Mouse (Mus musculus): ENCODE results near the gene Ccser1. TPM values are rescaled to one million over a fixed set of nuclear protein-coding genes. Genes with fewer than 3 reads are reported as not detected.
"Not testable (repeated sequence)": the region's sequence is repeated elsewhere in the genome, so short reads cannot be mapped to it uniquely, and the experiment has no call there.

Gene Ccser1
- polyA plus RNA-seq, 1 experiment from 2014 or later, result 4.5 TPM

- H3K27me3 ChIP-seq (ENCODE audit: control insufficient read depth, insufficient read depth, low read length), result no peaks in the 10 kb centered on the region
- no peaks in the 10 kb centered on the region for H3K9me3 ChIP-seq (replicated peaks; ENCODE audit: control insufficient read depth, low read length)
- no peaks in the 10 kb centered on the region for H3K36me3 ChIP-seq (ENCODE audit: control insufficient read depth, insufficient read depth, low read length)
- H3K4me3 ChIP-seq (replicated peaks; ENCODE audit: low read length), result no peak overlapping the region
- no peak overlapping the region for H3K9ac ChIP-seq (ENCODE audit: low read length)
- WGBS, result 25% methylated on average over 2 of the region's 2 CpGs
- H3K4me1 ChIP-seq (ENCODE audit: control insufficient read depth, insufficient read depth, low read length), result no peaks in the 10 kb centered on the region
- no peak overlapping the region for H3K4me2 ChIP-seq (ENCODE audit: low read depth, low read length)
- ATAC-seq (ENCODE audit: insufficient read depth, low FRiP score), result no peak
- H3K27ac ChIP-seq (ENCODE audit: low read length), result no peak overlapping the region
These were observed 798.3 kb downstream of the Ccser1 start for GRCm38 (mm10) chr6:61978379-61978778.

GRCm38 (mm10) chr6:62014374-62014773 is 834.2 kb downstream of the Ccser1 start:
- H3K4me1 ChIP-seq (ENCODE audit: control insufficient read depth, insufficient read depth, low read length), result no peaks in the 10 kb centered on the region
- H3K9ac ChIP-seq (ENCODE audit: low read length), result no peak overlapping the region
- H3K27ac ChIP-seq (ENCODE audit: low read length), result no peak overlapping the region
- H3K4me3 ChIP-seq (replicated peaks; ENCODE audit: low read length), result no peak overlapping the region
- H3K27me3 ChIP-seq (ENCODE audit: control insufficient read depth, insufficient read depth, low read length), result no peaks in the 10 kb centered on the region
- H3K4me2 ChIP-seq (ENCODE audit: low read depth, low read length), result no peak overlapping the region
- no peaks in the 10 kb centered on the region for H3K36me3 ChIP-seq (ENCODE audit: control insufficient read depth, insufficient read depth, low read length)
- ATAC-seq (ENCODE audit: insufficient read depth, low FRiP score), result no peak
- H3K9me3 ChIP-seq (replicated peaks; ENCODE audit: control insufficient read depth, low read length), result no peaks in the 10 kb centered on the region

GRCm38 (mm10) chr6:62044454-62044853 is 864.3 kb downstream of the Ccser1 start:
- no peak overlapping the region for H3K4me3 ChIP-seq (replicated peaks; ENCODE audit: low read length)
- no peaks in the 10 kb centered on the region for H3K36me3 ChIP-seq (ENCODE audit: control insufficient read depth, insufficient read depth, low read length)
- no peak for ATAC-seq (ENCODE audit: insufficient read depth, low FRiP score)
- H3K9ac ChIP-seq (ENCODE audit: low read length), result no peak overlapping the region
- H3K4me2 ChIP-seq (ENCODE audit: low read depth, low read length), result no peak overlapping the region
- no peaks in the 10 kb centered on the region for H3K9me3 ChIP-seq (replicated peaks; ENCODE audit: control insufficient read depth, low read length)
- no peaks in the 10 kb centered on the region for H3K4me1 ChIP-seq (ENCODE audit: control insufficient read depth, insufficient read depth, low read length)
- no peaks in the 10 kb centered on the region for H3K27me3 ChIP-seq (ENCODE audit: control insufficient read depth, insufficient read depth, low read length)
- 44% methylated on average over 1 of the region's 1 CpGs for WGBS
- no peak overlapping the region for H3K27ac ChIP-seq (ENCODE audit: low read length)

GRCm38 (mm10) chr6:62045042-62045441 is 864.9 kb downstream of the Ccser1 start:
- not testable (repeated sequence) for H3K27ac ChIP-seq (ENCODE audit: low read length); H3K4me1 ChIP-seq (ENCODE audit: control insufficient read depth, insufficient read depth, low read length); H3K4me3 ChIP-seq (replicated peaks; ENCODE audit: low read length); H3K4me2 ChIP-seq (ENCODE audit: low read depth, low read length); ATAC-seq (ENCODE audit: insufficient read depth, low FRiP score); H3K36me3 ChIP-seq (ENCODE audit: control insufficient read depth, insufficient read depth, low read length); H3K9ac ChIP-seq (ENCODE audit: low read length); H3K9me3 ChIP-seq (replicated peaks; ENCODE audit: control insufficient read depth, low read length); H3K27me3 ChIP-seq (ENCODE audit: control insufficient read depth, insufficient read depth, low read length)
- WGBS, result 60% methylated on average over 1 of the region's 1 CpGs

GRCm38 (mm10) chr6:62055276-62055675 is 875.2 kb downstream of the Ccser1 start:
- H3K27ac ChIP-seq (ENCODE audit: low read length), result no peak overlapping the region
- no peak overlapping the region for H3K9ac ChIP-seq (ENCODE audit: low read length)
- no peak for ATAC-seq (ENCODE audit: insufficient read depth, low FRiP score)
- WGBS, result 65% methylated on average over 2 of the region's 2 CpGs
- H3K4me3 ChIP-seq (replicated peaks; ENCODE audit: low read length), result no peak overlapping the region
- no peaks in the 10 kb centered on the region for H3K9me3 ChIP-seq (replicated peaks; ENCODE audit: control insufficient read depth, low read length)
- no peak overlapping the region for H3K4me2 ChIP-seq (ENCODE audit: low read depth, low read length)
- H3K36me3 ChIP-seq (ENCODE audit: control insufficient read depth, insufficient read depth, low read length), result no peaks in the 10 kb centered on the region
- no peaks in the 10 kb centered on the region for H3K4me1 ChIP-seq (ENCODE audit: control insufficient read depth, insufficient read depth, low read length)
- H3K27me3 ChIP-seq (ENCODE audit: control insufficient read depth, insufficient read depth, low read length), result no peaks in the 10 kb centered on the region

GRCm38 (mm10) chr6:62066363-62067023 is 886.4 kb downstream of the Ccser1 start:
- Histone ChIP-seq H3K9ac (ENCODE audit: low read length) (no peak overlapping the region), H3K4me2 (ENCODE audit: low read depth, low read length) (no peak overlapping the region), H3K27me3 (ENCODE audit: control insufficient read depth, insufficient read depth, low read length) (no peaks in the 10 kb centered on the region), H3K4me1 (ENCODE audit: control insufficient read depth, insufficient read depth, low read length) (no peaks in the 10 kb centered on the region), H3K36me3 (ENCODE audit: control insufficient read depth, insufficient read depth, low read length) (no peaks in the 10 kb centered on the region), H3K9me3 (replicated peaks; ENCODE audit: control insufficient read depth, low read length) (no peaks in the 10 kb centered on the region), H3K27ac (ENCODE audit: low read length) (no peak overlapping the region), H3K4me3 (replicated peaks; ENCODE audit: low read length) (no peak overlapping the region)
- ATAC-seq (ENCODE audit: insufficient read depth, low FRiP score), result no peak
- WGBS, result 50% methylated on average over 6 of the region's 6 CpGs

- no peak for ATAC-seq (ENCODE audit: insufficient read depth, low FRiP score)
These were observed 886.9 kb downstream of the Ccser1 start for GRCm38 (mm10) chr6:62067024-62067380.

GRCm38 (mm10) chr6:62105464-62105863 is 925.3 kb downstream of the Ccser1 start:
- no peak overlapping the region for H3K4me3 ChIP-seq (replicated peaks; ENCODE audit: low read length)
- no peaks in the 10 kb centered on the region for H3K9me3 ChIP-seq (replicated peaks; ENCODE audit: control insufficient read depth, low read length)
- H3K36me3 ChIP-seq (ENCODE audit: control insufficient read depth, insufficient read depth, low read length), result no peaks in the 10 kb centered on the region
- no peak overlapping the region for H3K9ac ChIP-seq (ENCODE audit: low read length)
- no peaks in the 10 kb centered on the region for H3K4me1 ChIP-seq (ENCODE audit: control insufficient read depth, insufficient read depth, low read length)
- no peak for ATAC-seq (ENCODE audit: insufficient read depth, low FRiP score)
- 59% methylated on average over 2 of the region's 2 CpGs for WGBS
- H3K27ac ChIP-seq (ENCODE audit: low read length), result no peak overlapping the region
- H3K27me3 ChIP-seq (ENCODE audit: control insufficient read depth, insufficient read depth, low read length), result no peaks in the 10 kb centered on the region
- H3K4me2 ChIP-seq (ENCODE audit: low read depth, low read length), result no peak overlapping the region

More at GRCm38 (mm10) chr6:62067024-62067380, 886.9 kb downstream of the Ccser1 start:
- Histone ChIP-seq H3K4me1 (ENCODE audit: control insufficient read depth, insufficient read depth, low read length) (no peaks in the 10 kb centered on the region), H3K27ac (ENCODE audit: low read length) (no peak overlapping the region), H3K27me3 (ENCODE audit: control insufficient read depth, insufficient read depth, low read length) (no peaks in the 10 kb centered on the region), H3K4me2 (ENCODE audit: low read depth, low read length) (no peak overlapping the region), H3K36me3 (ENCODE audit: control insufficient read depth, insufficient read depth, low read length) (no peaks in the 10 kb centered on the region), H3K9me3 (replicated peaks; ENCODE audit: control insufficient read depth, low read length) (no peaks in the 10 kb centered on the region), H3K4me3 (replicated peaks; ENCODE audit: low read length) (no peak overlapping the region), H3K9ac (ENCODE audit: low read length) (no peak overlapping the region)
- WGBS, result 82% methylated on average over 4 of the region's 4 CpGs

GRCm38 (mm10) chr6:62132531-62132930 is 952.4 kb downstream of the Ccser1 start:
- no peak for ATAC-seq (ENCODE audit: insufficient read depth, low FRiP score)
- H3K4me3 ChIP-seq (replicated peaks; ENCODE audit: low read length), result no peak overlapping the region
- WGBS, result 89% methylated on average over 2 of the region's 2 CpGs

GRCm38 (mm10) chr6:62160320-62160719 is 980.2 kb downstream of the Ccser1 start:
- H3K27me3 ChIP-seq (ENCODE audit: control insufficient read depth, insufficient read depth, low read length), result no peaks in the 10 kb centered on the region
- H3K4me3 ChIP-seq (replicated peaks; ENCODE audit: low read length), result no peak overlapping the region
- no peak for ATAC-seq (ENCODE audit: insufficient read depth, low FRiP score)

More at GRCm38 (mm10) chr6:62132531-62132930, 952.4 kb downstream of the Ccser1 start:
- no peak overlapping the region for H3K27ac ChIP-seq (ENCODE audit: low read length)
- H3K4me2 ChIP-seq (ENCODE audit: low read depth, low read length), result no peak overlapping the region
- H3K27me3 ChIP-seq (ENCODE audit: control insufficient read depth, insufficient read depth, low read length), result no peaks in the 10 kb centered on the region
- no peaks in the 10 kb centered on the region for H3K9me3 ChIP-seq (replicated peaks; ENCODE audit: control insufficient read depth, low read length)
- no peaks in the 10 kb centered on the region for H3K4me1 ChIP-seq (ENCODE audit: control insufficient read depth, insufficient read depth, low read length)
- H3K36me3 ChIP-seq (ENCODE audit: control insufficient read depth, insufficient read depth, low read length), result no peaks in the 10 kb centered on the region
- no peak overlapping the region for H3K9ac ChIP-seq (ENCODE audit: low read length)

More at GRCm38 (mm10) chr6:62160320-62160719, 980.2 kb downstream of the Ccser1 start:
- H3K36me3 ChIP-seq (ENCODE audit: control insufficient read depth, insufficient read depth, low read length), result no peaks in the 10 kb centered on the region
- no peaks in the 10 kb centered on the region for H3K4me1 ChIP-seq (ENCODE audit: control insufficient read depth, insufficient read depth, low read length)
- H3K4me2 ChIP-seq (ENCODE audit: low read depth, low read length), result no peak overlapping the region
- H3K9ac ChIP-seq (ENCODE audit: low read length), result no peak overlapping the region
- H3K27ac ChIP-seq (ENCODE audit: low read length), result no peak overlapping the region
- no peaks in the 10 kb centered on the region for H3K9me3 ChIP-seq (replicated peaks; ENCODE audit: control insufficient read depth, low read length)

All from stomach, embryonic 16.5 days (tissue).